Mouse (Mus musculus) forebrain, embryonic 14.5 days (tissue): ENCODE measurements at regions not wholly inside any gene's neighbourhood (a gene's known extent, or its start where the extent isn't known, plus 50 kb on each side); places are given as distances from the start of the nearest gene placed in this dataset.
A peak's percentile ranks its signal among the peaks of the same experiment; 100 is the strongest.
"Not testable (repeated sequence)": the region's sequence is repeated elsewhere in the genome, so short reads cannot be mapped to it uniquely, and the experiment has no call there.

Experiments used
- ATAC-seq: fragments of 200-750 bp; cut with Nextera tagmentation; 2 replicates; pipeline ENCODE4 v1.8.0; 2017; ENCODE audit warnings: mild to moderate bottlenecking, moderate library complexity
- DNase-seq: peaks from one replicate; pipeline ENCODE4 v3.0.0-alpha.2; 2015; ENCODE audit warnings: low spot score
- H3K27ac ChIP-seq: fragments of 300-500 bp; sonication (generic); 2 replicates; pipeline ENCODE4 v1.5.1; 2014; ENCODE audit warnings: low read depth, mild to moderate bottlenecking, control low read depth, low read length, moderate library complexity
- H3K27me3 ChIP-seq: fragments of 300-500 bp; sonication (generic); replicated peaks from 2 replicates; pipeline ENCODE4 v1.6.1; 2014; ENCODE audit warnings: low read length, control low read depth, mixed read lengths; ENCODE audit not compliant: control insufficient read depth, insufficient read depth
- H3K36me3 ChIP-seq: fragments of 300-500 bp; sonication (generic); 2 replicates; pipeline ENCODE4 v1.6.1; 2014; ENCODE audit warnings: low read length, control low read depth; ENCODE audit not compliant: control insufficient read depth, insufficient read depth
- H3K4me1 ChIP-seq: fragments of 300-500 bp; sonication (generic); 2 replicates; pipeline ENCODE4 v1.6.1; 2014; ENCODE audit warnings: antibody characterized with exemption, low read length, control low read depth; ENCODE audit not compliant: control insufficient read depth, insufficient read depth
- H3K4me2 ChIP-seq: fragments of 300-500 bp; sonication (generic); 2 replicates; pipeline ENCODE4 v1.6.1; 2014; ENCODE audit warnings: mild to moderate bottlenecking, control low read depth, low read length
- H3K4me3 ChIP-seq: fragments of 300-500 bp; sonication (generic); 2 replicates; pipeline ENCODE4 v1.5.1; 2014; ENCODE audit warnings: low read depth, low read length, control low read depth
- H3K9ac ChIP-seq: fragments of 300-500 bp; sonication (generic); 2 replicates; pipeline ENCODE4 v1.6.1; 2014; ENCODE audit warnings: mild to moderate bottlenecking, low read length, control low read depth, moderate library complexity
- H3K9me3 ChIP-seq: fragments of 300-500 bp; sonication (generic); replicated peaks from 2 replicates; pipeline ENCODE4 v1.6.1; 2016; ENCODE audit warnings: low read length, control low read depth, mixed read lengths; ENCODE audit not compliant: control insufficient read depth
- WGBS: fragments of 180-500 bp; shearing (Covaris S2); extraction: QIAGEN DNeasy Blood & Tissue Kit; methylation state at CpG from one replicate; pipeline ENCODE4 v1.1.7; 2014; 5-methylcytosine and 5-hydroxymethylcytosine counted together

- Histone ChIP-seq H3K27ac (no peak overlapping the region), H3K4me2 (no peak overlapping the region), H3K27me3 (no peaks in the 10 kb centered on the region), H3K9ac (no peak overlapping the region), H3K4me3 (no peak overlapping the region), H3K36me3 (no peaks in the 10 kb centered on the region), H3K9me3 (no peaks in the 10 kb centered on the region), H3K4me1 (no peaks in the 10 kb centered on the region)
- 80% methylated on average over 5 of the region's 5 CpGs for WGBS
- ATAC-seq (no peak), DNase-seq (peak; percentile 30)
These were observed 140.4 kb upstream of the Pou1f1 start for GRCm38 (mm10) chr16:65379939-65380338.

DNA sequence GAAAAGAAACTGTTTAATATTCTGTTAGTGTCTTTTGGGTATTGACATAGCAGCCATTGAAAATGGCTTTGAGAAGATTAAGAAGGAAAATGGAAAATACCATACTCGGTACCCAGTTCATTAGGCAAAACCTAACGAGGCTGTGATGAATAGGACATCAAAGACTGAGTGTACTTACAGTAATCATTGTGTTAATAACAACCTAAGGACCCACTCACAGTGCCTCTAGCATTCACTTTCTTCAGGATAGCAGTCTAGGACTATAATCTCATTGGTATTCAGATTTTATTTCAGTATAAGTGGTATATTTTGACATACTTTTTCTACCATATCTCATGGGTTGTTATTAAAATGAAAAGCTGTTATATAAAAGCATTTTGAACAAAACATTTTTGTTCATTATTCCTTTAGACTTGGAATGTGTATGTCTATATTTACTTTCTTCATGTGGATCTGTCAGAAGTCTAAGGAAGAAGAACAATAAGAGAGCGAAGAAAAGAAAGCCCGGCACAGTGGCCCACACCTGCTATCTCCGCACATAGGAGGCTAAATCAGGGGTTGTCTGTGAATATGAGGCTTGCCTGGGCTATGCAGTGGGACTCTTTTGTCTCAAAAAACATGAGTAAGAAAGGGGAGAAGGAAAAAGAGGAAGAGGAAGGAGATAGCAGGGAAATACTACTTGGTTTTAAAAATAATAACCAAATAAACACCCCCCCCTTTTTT lies 116.2 kb upstream of the Pou1f1 start:
- Histone ChIP-seq H3K4me3 (no peak overlapping the region), H3K4me2 (no peak overlapping the region), H3K27me3 (no peaks in the 10 kb centered on the region), H3K36me3 (no peaks in the 10 kb centered on the region), H3K9ac (no peak overlapping the region), H3K9me3 (no peaks in the 10 kb centered on the region), H3K27ac (no peak overlapping the region), H3K4me1 (no peaks in the 10 kb centered on the region)
- WGBS = 17% methylated on average over 5 of the region's 5 CpGs
- DNase-seq = peak; percentile 17
- ATAC-seq = peak; percentile 70; the same call in 1 of the 2 replicates

GRCm38 (mm10) chr16:65404816-65405215 lies 115.5 kb upstream of the Pou1f1 start:
- Histone ChIP-seq H3K9me3 (no peaks in the 10 kb centered on the region), H3K4me1 (no peaks in the 10 kb centered on the region), H3K4me2 (no peak overlapping the region), H3K4me3 (no peak overlapping the region), H3K27me3 (no peaks in the 10 kb centered on the region), H3K36me3 (no peaks in the 10 kb centered on the region), H3K27ac (no peak overlapping the region), H3K9ac (no peak overlapping the region)
- DNase-seq (peak; percentile 59), ATAC-seq (peak; percentile 50)
- 63% methylated on average over 5 of the region's 5 CpGs for WGBS

DNA sequence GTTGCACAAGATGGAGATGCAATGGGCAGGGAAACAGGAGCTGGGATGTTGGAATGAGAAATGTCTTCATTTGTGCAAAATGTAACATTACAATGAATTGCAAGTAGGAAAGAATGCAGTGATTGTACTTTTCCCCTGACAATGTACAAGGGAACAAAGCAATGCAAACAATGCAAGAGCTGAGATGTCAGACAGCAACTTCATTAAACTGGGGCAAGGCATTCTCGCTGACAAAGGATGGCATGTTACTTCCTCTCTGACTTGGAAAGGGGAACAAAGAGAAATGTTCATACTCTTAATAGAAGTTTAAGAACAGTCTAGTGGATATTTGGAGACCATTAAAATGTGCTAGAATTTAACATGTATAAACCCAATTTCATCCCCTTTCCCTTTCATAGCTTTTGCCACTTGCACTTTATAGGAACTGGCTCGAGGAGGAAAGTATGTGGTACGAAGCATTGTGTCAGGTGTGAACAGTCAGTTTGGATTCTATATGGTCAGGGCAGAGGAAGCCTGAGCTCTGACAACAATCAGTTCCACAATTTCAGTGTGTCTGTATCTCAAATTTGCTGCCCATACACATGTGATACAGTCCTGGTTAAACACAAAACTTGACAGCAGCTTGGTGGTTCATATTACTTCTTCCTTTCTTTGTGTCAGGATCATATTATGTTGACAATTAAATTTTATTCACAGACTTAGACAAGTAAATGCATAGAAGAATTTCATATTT lies 114.3 kb upstream of the Pou1f1 start:
- ATAC-seq = no peak
- H3K9me3 ChIP-seq = no peaks in the 10 kb centered on the region
- no peaks in the 10 kb centered on the region for H3K36me3 ChIP-seq
- no peak for DNase-seq
- H3K4me1 ChIP-seq = no peaks in the 10 kb centered on the region
- no peak overlapping the region for H3K4me2 ChIP-seq
- no peak overlapping the region for H3K4me3 ChIP-seq
- no peak overlapping the region for H3K9ac ChIP-seq
- no peaks in the 10 kb centered on the region for H3K27me3 ChIP-seq
- no peak overlapping the region for H3K27ac ChIP-seq
- 72% methylated on average over 3 of the region's 3 CpGs for WGBS

DNA sequence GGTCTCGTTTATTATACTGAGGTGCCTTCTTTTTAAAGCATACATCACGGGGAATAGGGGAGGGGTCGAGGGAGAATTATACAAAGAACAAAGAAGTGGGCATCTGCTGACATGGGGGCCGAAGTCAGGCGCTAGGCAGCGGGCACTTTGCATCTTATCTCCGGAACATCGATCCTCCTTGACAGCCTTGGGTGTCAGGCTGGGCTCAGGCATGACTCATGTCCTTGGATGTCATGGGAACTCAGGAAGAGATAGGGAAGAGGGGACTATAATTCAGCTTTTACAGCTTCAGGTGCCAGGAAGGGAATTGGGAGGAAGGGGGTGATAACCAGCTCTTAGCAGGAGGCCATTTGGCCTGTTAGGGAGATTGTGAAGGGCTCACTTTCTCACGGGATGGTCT lies 88.3 kb upstream of the Pou1f1 start:
- H3K27ac ChIP-seq, H3K27me3 ChIP-seq, ATAC-seq: not testable (repeated sequence)

DNA sequence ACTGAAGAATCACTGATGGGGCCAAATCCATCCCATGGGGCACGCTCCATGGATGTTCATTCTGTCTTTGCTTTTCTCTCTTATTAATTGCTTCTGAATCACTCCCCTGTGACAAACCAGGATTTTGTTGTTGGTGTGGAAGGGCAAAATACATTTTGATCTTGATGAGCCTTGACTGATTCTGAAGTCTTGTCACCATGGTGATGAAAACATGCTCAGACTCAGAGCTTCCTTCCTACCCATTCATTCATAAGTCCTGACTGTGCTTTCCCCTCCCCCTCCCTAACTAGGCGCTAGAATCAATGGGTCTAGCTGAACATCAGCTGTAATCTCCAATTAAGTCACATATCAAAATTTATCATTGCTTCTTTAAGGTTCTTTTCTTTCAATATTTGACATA lies 84.2 kb upstream of the Pou1f1 start:
- H3K9me3 ChIP-seq = no peaks in the 10 kb centered on the region
- ATAC-seq (no peak), DNase-seq (no peak)
- no peaks in the 10 kb centered on the region for H3K4me1 ChIP-seq
- no peaks in the 10 kb centered on the region for H3K27me3 ChIP-seq
- 73% methylated on average over 2 of the region's 2 CpGs for WGBS
- no peak overlapping the region for H3K27ac ChIP-seq
- H3K36me3 ChIP-seq = no peaks in the 10 kb centered on the region
- H3K9ac ChIP-seq = no peak overlapping the region
- H3K4me2 ChIP-seq = no peak overlapping the region
- no peak overlapping the region for H3K4me3 ChIP-seq

More for the DNA sequence above, 88.3 kb upstream of the Pou1f1 start:
- DNase-seq, H3K36me3 ChIP-seq, H3K9ac ChIP-seq, H3K4me3 ChIP-seq, H3K9me3 ChIP-seq, H3K4me2 ChIP-seq, H3K4me1 ChIP-seq: not testable (repeated sequence)
- 91% methylated on average over 9 of the region's 9 CpGs for WGBS

GRCm38 (mm10) chr16:65441954-65442353 lies 78.4 kb upstream of the Pou1f1 start:
- ATAC-seq = no peak
- 77% methylated on average over 4 of the region's 4 CpGs for WGBS
- no peaks in the 10 kb centered on the region for H3K9me3 ChIP-seq

GRCm38 (mm10) chr16:65448810-65449209 lies 71.5 kb upstream of the Pou1f1 start:
- H3K27ac ChIP-seq = no peak overlapping the region
- no peak overlapping the region for H3K4me2 ChIP-seq
- H3K36me3 ChIP-seq = no peaks in the 10 kb centered on the region
- H3K9me3 ChIP-seq = no peaks in the 10 kb centered on the region
- H3K9ac ChIP-seq = no peak overlapping the region
- H3K27me3 ChIP-seq = no peaks in the 10 kb centered on the region
- ATAC-seq (no peak), DNase-seq (no peak)
- 85% methylated on average over 3 of the region's 3 CpGs for WGBS
- no peaks in the 10 kb centered on the region for H3K4me1 ChIP-seq
- no peak overlapping the region for H3K4me3 ChIP-seq

More at GRCm38 (mm10) chr16:65441954-65442353, 78.4 kb upstream of the Pou1f1 start:
- Histone ChIP-seq H3K9ac (no peak overlapping the region), H3K36me3 (no peaks in the 10 kb centered on the region), H3K4me1 (no peaks in the 10 kb centered on the region), H3K4me3 (no peak overlapping the region), H3K27ac (no peak overlapping the region), H3K4me2 (no peak overlapping the region), H3K27me3 (no peaks in the 10 kb centered on the region)
- no peak for DNase-seq

DNA sequence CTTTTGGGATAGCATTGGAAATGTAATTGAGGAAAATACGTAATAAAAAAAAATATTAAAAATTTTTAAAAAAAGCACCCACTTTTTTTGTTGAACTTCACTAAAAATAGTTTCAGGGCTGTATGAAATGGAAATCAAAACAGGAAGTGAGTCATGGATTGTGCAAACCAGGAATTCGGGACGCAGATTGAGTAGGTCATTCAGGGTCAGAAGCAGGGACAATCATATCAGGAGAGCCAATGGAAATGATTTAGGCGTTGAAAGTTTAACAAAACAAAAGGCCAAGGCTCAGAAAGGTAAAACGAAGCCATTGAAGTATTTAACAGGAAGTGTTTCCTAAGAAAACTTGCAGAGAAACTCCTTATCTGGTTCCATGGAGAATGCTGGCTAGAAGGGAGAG lies 69.6 kb upstream of the Pou1f1 start:
- H3K4me1 ChIP-seq = no peaks in the 10 kb centered on the region
- H3K4me2 ChIP-seq = no peak overlapping the region
- no peak overlapping the region for H3K4me3 ChIP-seq
- ATAC-seq = no peak
- no peaks in the 10 kb centered on the region for H3K9me3 ChIP-seq
- H3K27me3 ChIP-seq = no peaks in the 10 kb centered on the region
- no peak overlapping the region for H3K9ac ChIP-seq
- WGBS = 76% methylated on average over 5 of the region's 5 CpGs
- H3K27ac ChIP-seq = no peak overlapping the region
- DNase-seq = no peak
- no peaks in the 10 kb centered on the region for H3K36me3 ChIP-seq
